Mouse (Mus musculus): ENCODE data around the gene Slc39a3. TPM values are rescaled to one million over a fixed set of nuclear protein-coding genes. Genes with fewer than 3 reads are reported as not detected.
A peak's percentile ranks its signal among the peaks of the same experiment; 100 is the strongest.
"Not testable (repeated sequence)": the region's sequence is repeated elsewhere in the genome, so short reads cannot be mapped to it uniquely, and the experiment has no call there.

The Slc39a3 gene
- total and polyA plus RNA-seq, 3 experiments, result 13.9 to 20.5 (median 14.4) TPM

DNA sequence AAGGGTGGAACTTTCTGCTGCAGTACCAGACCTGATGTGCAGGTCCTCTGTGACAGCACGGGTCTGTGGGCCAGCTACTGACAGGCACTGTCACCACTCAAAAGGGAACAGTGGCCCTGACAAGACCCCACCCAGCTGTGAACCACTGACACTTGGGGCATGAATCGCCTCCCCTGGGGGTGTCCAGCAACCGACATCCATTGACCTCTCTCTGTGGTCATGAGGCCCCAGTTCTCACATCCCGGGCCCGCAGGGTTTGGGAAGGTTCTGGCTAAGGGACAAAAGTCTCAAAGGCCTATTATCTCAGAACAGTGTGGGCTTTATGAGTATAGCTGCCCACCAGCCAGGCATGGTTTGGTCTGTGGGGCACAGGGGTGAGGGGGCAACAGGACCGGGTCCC, 17.9 kb upstream of the Slc39a3 start:
- H3K9ac ChIP-seq (ENCODE audit: low read depth, low read length), result no peak overlapping the region
- no peak overlapping the region for H3K27ac ChIP-seq
- H3K36me3 ChIP-seq (ENCODE audit: control insufficient read depth, insufficient read depth, low read length), result no peaks in the 10 kb centered on the region
- H3K79me2 ChIP-seq (replicated peaks; ENCODE audit: control insufficient read depth, insufficient read depth, low read length), result peaks cover 21% of the 10 kb centered on the region
- DNase-seq, result no peak
- H3K4me1 ChIP-seq (ENCODE audit: control insufficient read depth, insufficient read depth, low read length), result peaks cover 22% of the 10 kb centered on the region
- no peaks in the 10 kb centered on the region for H3K27me3 ChIP-seq (ENCODE audit: control insufficient read depth, insufficient read depth, low read length)
- 71% methylated on average over 6 of the region's 6 CpGs for WGBS
- TF ChIP-seq EP300 (IDR thresholded peaks at IDR 0.05; ENCODE audit: insufficient read depth, low read depth, low read length), result no peak
- H3K4me3 ChIP-seq, result no peak overlapping the region
- intact Hi-C loops (cut with DNase I), result no loop called here

DNA sequence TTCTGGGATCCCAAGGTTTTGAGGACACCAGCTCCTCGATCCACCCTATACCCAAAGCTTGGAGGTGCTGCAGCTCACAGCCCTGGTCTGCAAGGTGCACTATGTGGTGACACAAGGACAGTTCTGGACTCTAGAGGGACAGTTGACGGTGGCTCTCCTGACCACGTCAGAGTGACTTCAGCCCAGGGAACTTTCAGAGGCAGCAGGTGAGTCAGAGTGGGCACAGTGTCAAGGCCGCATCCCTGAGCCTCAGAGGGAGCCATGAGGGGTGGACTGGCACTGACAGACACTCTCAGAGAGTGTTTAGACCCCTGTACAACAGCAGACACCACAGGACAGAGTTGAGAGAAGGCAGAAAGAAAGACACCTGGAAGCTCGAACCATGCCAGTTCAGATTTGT, 15.4 kb upstream of the Slc39a3 start:
- H3K27ac ChIP-seq, result no peak overlapping the region
- WGBS, result 82% methylated on average over 5 of the region's 5 CpGs
- H3K36me3 ChIP-seq (ENCODE audit: control insufficient read depth, insufficient read depth, low read length), result no peaks in the 10 kb centered on the region
- DNase-seq, result no peak
- H3K79me2 ChIP-seq (replicated peaks; ENCODE audit: control insufficient read depth, insufficient read depth, low read length), result peaks cover 13% of the 10 kb centered on the region
- peaks cover 10% of the 10 kb centered on the region for H3K4me1 ChIP-seq (ENCODE audit: control insufficient read depth, insufficient read depth, low read length)
- TF ChIP-seq CTCF (IDR thresholded peaks at IDR 0.05) (no peak), POLR2A (IDR thresholded peaks at IDR 0.05; ENCODE audit: insufficient read depth, low read depth, low read length) (no peak), EP300 (IDR thresholded peaks at IDR 0.05; ENCODE audit: insufficient read depth, low read depth, low read length) (no peak)
- H3K9ac ChIP-seq (ENCODE audit: low read depth, low read length), result no peak overlapping the region
- intact Hi-C loops (cut with DNase I), result no loop called here
- H3K27me3 ChIP-seq (ENCODE audit: control insufficient read depth, insufficient read depth, low read length), result no peaks in the 10 kb centered on the region
- H3K4me3 ChIP-seq, result no peak overlapping the region

DNA sequence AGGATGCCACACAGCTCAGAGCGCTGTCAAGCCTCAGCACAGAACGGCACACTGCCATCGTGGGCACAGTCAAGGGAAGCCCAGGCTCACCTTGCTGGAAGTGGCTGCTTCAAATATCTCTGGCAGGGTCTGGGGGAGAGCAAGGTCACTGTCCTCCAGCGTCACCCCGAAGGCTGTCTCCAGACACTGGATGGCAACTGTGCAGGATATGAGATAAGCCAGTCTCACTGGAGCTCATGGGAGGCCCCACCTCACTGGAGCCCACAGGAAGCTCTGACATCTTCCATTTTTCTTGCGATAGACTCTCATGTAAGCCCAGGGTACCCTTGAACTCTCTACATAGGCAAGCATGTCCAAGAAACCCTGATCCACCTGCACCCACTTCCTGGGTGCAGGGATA, 13.9 kb upstream of the Slc39a3 start:
- H3K36me3 ChIP-seq (ENCODE audit: control insufficient read depth, insufficient read depth, low read length), result no peaks in the 10 kb centered on the region
- peaks cover 3% of the 10 kb centered on the region; the same call in 1 of the 2 replicates for H3K4me1 ChIP-seq (ENCODE audit: control insufficient read depth, insufficient read depth, low read length)
- peaks cover 10% of the 10 kb centered on the region for H3K79me2 ChIP-seq (replicated peaks; ENCODE audit: control insufficient read depth, insufficient read depth, low read length)
- no peak for TF ChIP-seq CTCF (IDR thresholded peaks at IDR 0.05)
- no peak for TF ChIP-seq POLR2A (IDR thresholded peaks at IDR 0.05; ENCODE audit: insufficient read depth, low read depth, low read length)
- TF ChIP-seq EP300 (IDR thresholded peaks at IDR 0.05; ENCODE audit: insufficient read depth, low read depth, low read length), result no peak
- H3K9ac ChIP-seq (ENCODE audit: low read depth, low read length), result no peak overlapping the region
- H3K27me3 ChIP-seq (ENCODE audit: control insufficient read depth, insufficient read depth, low read length), result no peaks in the 10 kb centered on the region
- 82% methylated on average over 6 of the region's 6 CpGs for WGBS
- no peak overlapping the region for H3K4me3 ChIP-seq
- no peak for DNase-seq
- intact Hi-C loops (cut with DNase I), result no loop called here
- H3K27ac ChIP-seq, result no peak overlapping the region

DNA sequence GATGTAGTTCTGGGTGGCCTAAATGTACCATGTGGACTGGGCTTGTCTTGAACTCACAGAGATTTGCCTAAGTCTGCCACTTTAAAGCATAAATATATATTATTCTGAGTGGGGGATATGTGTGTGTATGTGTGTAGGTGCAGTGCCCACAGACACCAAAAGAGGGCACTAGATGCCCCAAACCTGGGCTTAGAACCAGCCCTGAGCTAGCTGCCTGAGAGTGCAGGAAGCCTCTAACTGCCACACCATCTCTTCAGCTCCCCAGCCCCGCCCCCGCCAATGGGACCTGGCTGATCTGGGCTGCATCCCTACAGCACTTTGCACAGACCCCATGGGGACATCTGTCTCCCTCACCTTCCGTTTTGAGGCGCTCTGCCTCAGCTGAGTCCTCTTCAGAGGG, 13.4 kb upstream of the Slc39a3 start:
- WGBS, result 93% methylated on average over 4 of the region's 4 CpGs
- intact Hi-C loops (cut with DNase I), result no loop called here

DNA sequence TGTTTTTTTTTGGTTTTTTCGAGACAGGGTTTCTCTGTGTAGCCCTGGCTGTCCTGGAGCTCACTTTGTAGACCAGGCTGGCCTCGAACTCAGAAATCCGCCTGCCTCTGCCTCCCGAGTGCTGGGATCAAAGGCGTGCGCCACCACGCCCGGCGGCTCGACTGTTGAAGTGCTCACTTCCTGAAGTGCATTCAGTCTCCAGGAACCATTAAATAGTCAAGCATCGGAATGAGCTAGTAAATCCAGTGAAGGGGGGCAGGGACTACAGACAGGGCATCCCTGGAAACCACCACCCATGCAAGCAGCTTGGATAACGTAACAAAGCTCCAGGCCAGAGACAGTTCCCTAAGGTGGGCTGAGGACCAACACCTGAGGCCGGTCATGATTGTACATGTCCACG, 8.0 kb upstream of the Slc39a3 start:
- H3K27ac ChIP-seq; intact Hi-C loops (cut with DNase I); H3K4me1 ChIP-seq (ENCODE audit: control insufficient read depth, insufficient read depth, low read length); DNase-seq; H3K79me2 ChIP-seq (replicated peaks; ENCODE audit: control insufficient read depth, insufficient read depth, low read length); H3K27me3 ChIP-seq (ENCODE audit: control insufficient read depth, insufficient read depth, low read length); H3K4me3 ChIP-seq; H3K9ac ChIP-seq (ENCODE audit: low read depth, low read length); H3K36me3 ChIP-seq (ENCODE audit: control insufficient read depth, insufficient read depth, low read length): not testable (repeated sequence)
- WGBS, result 86% methylated on average over 14 of the region's 14 CpGs

More for the DNA sequence above, 13.4 kb upstream of the Slc39a3 start:
- Histone ChIP-seq H3K9ac (ENCODE audit: low read depth, low read length) (no peak overlapping the region), H3K79me2 (replicated peaks; ENCODE audit: control insufficient read depth, insufficient read depth, low read length) (peaks cover 10% of the 10 kb centered on the region), H3K36me3 (ENCODE audit: control insufficient read depth, insufficient read depth, low read length) (no peaks in the 10 kb centered on the region), H3K4me1 (ENCODE audit: control insufficient read depth, insufficient read depth, low read length) (peaks cover 2% of the 10 kb centered on the region; the same call in 1 of the 2 replicates), H3K4me3 (no peak overlapping the region), H3K27me3 (ENCODE audit: control insufficient read depth, insufficient read depth, low read length) (no peaks in the 10 kb centered on the region), H3K27ac (no peak overlapping the region)
- no peak for DNase-seq
- TF ChIP-seq EP300 (IDR thresholded peaks at IDR 0.05; ENCODE audit: insufficient read depth, low read depth, low read length), result no peak
- no peak for TF ChIP-seq POLR2A (IDR thresholded peaks at IDR 0.05; ENCODE audit: insufficient read depth, low read depth, low read length)
- peak; percentile 47 for TF ChIP-seq CTCF (IDR thresholded peaks at IDR 0.05)

DNA sequence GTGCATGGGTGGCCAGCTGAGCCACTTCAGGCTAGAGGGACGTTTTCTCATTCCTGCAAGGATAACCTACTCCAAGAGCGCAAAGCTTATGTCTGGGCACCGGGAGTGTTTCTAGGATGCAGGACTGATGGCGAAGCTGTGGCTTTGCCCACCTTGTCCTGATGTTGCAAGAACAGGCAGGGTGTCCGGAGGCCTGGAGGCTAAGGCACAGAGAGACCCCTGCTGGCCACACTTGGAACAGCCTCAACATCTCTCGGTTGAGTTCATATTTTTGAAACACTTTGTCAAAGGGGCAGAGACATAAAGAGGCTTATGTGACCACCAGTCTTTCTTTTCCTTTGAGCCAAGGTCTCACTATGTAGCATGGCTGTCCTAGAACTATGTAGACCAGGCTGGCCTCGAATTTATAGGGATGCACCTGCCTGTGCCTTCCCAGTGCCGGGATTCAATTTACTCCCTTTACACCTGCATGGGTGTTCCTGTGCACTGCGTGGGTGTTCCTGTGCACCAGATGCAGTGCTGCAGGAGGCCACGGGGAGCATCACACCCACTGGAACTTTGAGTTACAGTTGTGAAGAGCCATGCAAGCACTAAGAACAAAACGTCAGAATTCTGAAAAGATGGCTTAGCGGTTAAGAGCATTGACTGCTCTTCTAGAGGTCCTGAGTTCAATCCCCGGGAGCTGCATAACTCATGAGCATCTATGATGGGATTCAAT, 4.4 kb upstream of the Slc39a3 start:
- H3K4me3 ChIP-seq, result no peak overlapping the region
- DNase-seq, result peak; percentile 63 to 77
- TF ChIP-seq EP300 (IDR thresholded peaks at IDR 0.05; ENCODE audit: insufficient read depth, low read depth, low read length), result 0 out of 2 replicates have a peak, but pooled peaks have one; percentile 59
- no peak for TF ChIP-seq POLR2A (IDR thresholded peaks at IDR 0.05; ENCODE audit: insufficient read depth, low read depth, low read length)
- peak; percentile 95 for TF ChIP-seq CTCF (IDR thresholded peaks at IDR 0.05)
- H3K9ac ChIP-seq (ENCODE audit: low read depth, low read length), result no peak overlapping the region
- 28% methylated on average over 13 of the region's 13 CpGs for WGBS
- peaks cover 3% of the 10 kb centered on the region for H3K79me2 ChIP-seq (replicated peaks; ENCODE audit: control insufficient read depth, insufficient read depth, low read length)
- peaks cover 1% of the 10 kb centered on the region; the same call in 1 of the 2 replicates for H3K4me1 ChIP-seq (ENCODE audit: control insufficient read depth, insufficient read depth, low read length)
- no peaks in the 10 kb centered on the region for H3K27me3 ChIP-seq (ENCODE audit: control insufficient read depth, insufficient read depth, low read length)
- no peaks in the 10 kb centered on the region for H3K36me3 ChIP-seq (ENCODE audit: control insufficient read depth, insufficient read depth, low read length)
- intact Hi-C loops (cut with DNase I), result loop anchor here (1.0 to 5.0 kb wide), 2 partner anchors 25 to 44 kb away; no protein-coding TSS in a partner anchor
- no peak overlapping the region for H3K27ac ChIP-seq
